Mouse (Mus musculus): ENCODE data around the gene Lrmda. TPM values are rescaled to one million over a fixed set of nuclear protein-coding genes. Genes with fewer than 3 reads are reported as not detected.
A peak's percentile ranks its signal among the peaks of the same experiment; 100 is the strongest.

Gene Lrmda
- total and polyA plus RNA-seq, 3 experiments, result 0.43 to 1.1 (median 1.0) TPM

DNA sequence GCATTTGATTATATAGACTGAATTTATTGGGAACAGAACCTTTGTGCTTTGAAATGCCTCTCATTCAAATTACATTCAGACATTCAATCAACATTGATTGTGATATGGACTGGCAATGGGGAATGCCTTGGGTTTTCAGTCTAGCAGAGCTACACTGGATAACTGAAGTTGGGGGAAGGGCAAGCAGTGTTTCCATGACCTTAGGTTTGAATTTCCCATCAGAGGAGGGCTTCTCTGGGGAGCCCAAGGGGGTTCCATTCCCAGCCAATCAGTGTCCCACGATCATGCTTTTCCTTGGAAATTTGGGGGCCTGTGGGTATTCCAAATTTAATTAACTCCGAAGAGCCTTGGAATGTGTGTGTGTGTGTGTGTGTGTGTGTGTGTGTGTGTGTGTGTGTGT, 888.5 kb downstream of the Lrmda start:
- no peak overlapping the region for H3K9ac ChIP-seq (ENCODE audit: low read depth, low read length)
- WGBS, result 78% methylated on average over 2 of the region's 2 CpGs
- peaks cover 2% of the 10 kb centered on the region; the same call in 1 of the 2 replicates for H3K4me1 ChIP-seq (ENCODE audit: control insufficient read depth, insufficient read depth, low read length)
- no peak overlapping the region for H3K27ac ChIP-seq
- intact Hi-C loops (cut with DNase I), result no loop called here
- TF ChIP-seq POLR2A (IDR thresholded peaks at IDR 0.05; ENCODE audit: insufficient read depth, low read depth, low read length) (no peak), EP300 (IDR thresholded peaks at IDR 0.05; ENCODE audit: insufficient read depth, low read depth, low read length) (no peak), CTCF (IDR thresholded peaks at IDR 0.05) (no peak)
- no peaks in the 10 kb centered on the region for H3K27me3 ChIP-seq (ENCODE audit: control insufficient read depth, insufficient read depth, low read length)
- no peaks in the 10 kb centered on the region for H3K79me2 ChIP-seq (replicated peaks; ENCODE audit: control insufficient read depth, insufficient read depth, low read length)
- DNase-seq, result no peak
- H3K36me3 ChIP-seq (ENCODE audit: control insufficient read depth, insufficient read depth, low read length), result no peaks in the 10 kb centered on the region
- no peak overlapping the region for H3K4me3 ChIP-seq

GRCm38 (mm10) chr14:22915463-22915862, 896.0 kb downstream of the Lrmda start:
- Histone ChIP-seq H3K4me3 (no peak overlapping the region), H3K9ac (ENCODE audit: low read depth, low read length) (no peak overlapping the region), H3K27me3 (ENCODE audit: control insufficient read depth, insufficient read depth, low read length) (no peaks in the 10 kb centered on the region), H3K79me2 (replicated peaks; ENCODE audit: control insufficient read depth, insufficient read depth, low read length) (no peaks in the 10 kb centered on the region), H3K36me3 (ENCODE audit: control insufficient read depth, insufficient read depth, low read length) (no peaks in the 10 kb centered on the region), H3K27ac (no peak overlapping the region), H3K4me1 (ENCODE audit: control insufficient read depth, insufficient read depth, low read length) (no peaks in the 10 kb centered on the region)
- WGBS, result 90% methylated on average over 3 of the region's 3 CpGs
- no peak for DNase-seq
- TF ChIP-seq POLR2A (IDR thresholded peaks at IDR 0.05; ENCODE audit: insufficient read depth, low read depth, low read length) (no peak), EP300 (IDR thresholded peaks at IDR 0.05; ENCODE audit: insufficient read depth, low read depth, low read length) (no peak), CTCF (IDR thresholded peaks at IDR 0.05) (no peak)
- intact Hi-C loops (cut with DNase I), result no loop called here

DNA sequence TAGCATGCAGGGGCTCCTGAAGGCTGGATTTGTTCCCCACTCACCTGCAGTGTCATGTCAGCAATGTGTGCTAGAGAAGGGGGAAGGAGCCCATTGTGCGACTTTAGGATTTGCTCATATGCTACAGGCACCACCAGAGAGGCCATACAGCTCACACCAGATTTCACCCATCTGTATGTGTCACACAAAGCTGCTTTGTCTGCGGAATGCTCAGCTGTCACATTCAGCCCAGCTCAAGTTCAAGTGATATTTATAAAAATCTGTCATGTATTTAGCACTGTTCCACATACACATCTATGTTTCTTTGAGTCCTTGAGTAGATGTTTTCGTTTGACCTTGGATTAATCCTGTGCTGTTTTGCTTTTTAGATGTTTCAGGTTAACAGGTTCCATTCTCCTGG, 899.0 kb downstream of the Lrmda start:
- H3K27me3 ChIP-seq (ENCODE audit: control insufficient read depth, insufficient read depth, low read length), result no peaks in the 10 kb centered on the region
- DNase-seq, result no peak
- H3K36me3 ChIP-seq (ENCODE audit: control insufficient read depth, insufficient read depth, low read length), result no peaks in the 10 kb centered on the region
- TF ChIP-seq CTCF (IDR thresholded peaks at IDR 0.05) (no peak), POLR2A (IDR thresholded peaks at IDR 0.05; ENCODE audit: insufficient read depth, low read depth, low read length) (no peak), EP300 (IDR thresholded peaks at IDR 0.05; ENCODE audit: insufficient read depth, low read depth, low read length) (no peak)
- no peaks in the 10 kb centered on the region for H3K79me2 ChIP-seq (replicated peaks; ENCODE audit: control insufficient read depth, insufficient read depth, low read length)
- intact Hi-C loops (cut with DNase I), result no loop called here
- no peak overlapping the region for H3K27ac ChIP-seq
- WGBS, result 79% methylated on average over 3 of the region's 3 CpGs
- H3K4me3 ChIP-seq, result no peak overlapping the region
- no peak overlapping the region for H3K9ac ChIP-seq (ENCODE audit: low read depth, low read length)
- no peaks in the 10 kb centered on the region for H3K4me1 ChIP-seq (ENCODE audit: control insufficient read depth, insufficient read depth, low read length)

DNA sequence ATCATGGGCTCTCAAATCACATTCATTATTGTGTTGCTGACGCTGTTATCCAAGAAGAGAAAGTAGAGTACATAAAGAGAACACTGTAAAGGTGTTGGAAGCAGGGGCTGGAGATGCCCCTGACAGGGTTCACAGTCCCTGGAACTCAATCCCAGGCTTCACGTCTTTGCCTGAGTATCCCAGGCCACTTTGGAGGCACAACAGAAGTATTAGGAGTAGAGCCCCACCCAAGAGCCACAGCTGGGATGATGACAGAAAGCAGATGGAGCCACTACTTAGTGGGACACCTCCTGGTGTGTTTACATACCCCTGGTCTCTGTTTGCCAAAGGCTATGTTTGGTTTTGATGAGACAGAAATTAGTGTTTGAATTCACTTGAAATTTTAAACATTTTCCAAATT, 899.4 kb downstream of the Lrmda start:
- intact Hi-C loops (cut with DNase I), result no loop called here
- no peaks in the 10 kb centered on the region for H3K36me3 ChIP-seq (ENCODE audit: control insufficient read depth, insufficient read depth, low read length)
- no peak overlapping the region for H3K27ac ChIP-seq
- DNase-seq, result no peak
- H3K79me2 ChIP-seq (replicated peaks; ENCODE audit: control insufficient read depth, insufficient read depth, low read length), result no peaks in the 10 kb centered on the region
- no peaks in the 10 kb centered on the region for H3K27me3 ChIP-seq (ENCODE audit: control insufficient read depth, insufficient read depth, low read length)
- no peaks in the 10 kb centered on the region for H3K4me1 ChIP-seq (ENCODE audit: control insufficient read depth, insufficient read depth, low read length)
- H3K4me3 ChIP-seq, result no peak overlapping the region
- WGBS, result 59% methylated on average over 2 of the region's 2 CpGs
- no peak for TF ChIP-seq EP300 (IDR thresholded peaks at IDR 0.05; ENCODE audit: insufficient read depth, low read depth, low read length)
- TF ChIP-seq POLR2A (IDR thresholded peaks at IDR 0.05; ENCODE audit: insufficient read depth, low read depth, low read length), result no peak
- no peak for TF ChIP-seq CTCF (IDR thresholded peaks at IDR 0.05)
- H3K9ac ChIP-seq (ENCODE audit: low read depth, low read length), result no peak overlapping the region

- intact Hi-C loops (cut with DNase I), result no loop called here
- TF ChIP-seq CTCF (IDR thresholded peaks at IDR 0.05) (no peak), POLR2A (IDR thresholded peaks at IDR 0.05; ENCODE audit: insufficient read depth, low read depth, low read length) (no peak), EP300 (IDR thresholded peaks at IDR 0.05; ENCODE audit: insufficient read depth, low read depth, low read length) (no peak)
- Histone ChIP-seq H3K27ac (no peak overlapping the region), H3K27me3 (ENCODE audit: control insufficient read depth, insufficient read depth, low read length) (no peaks in the 10 kb centered on the region), H3K9ac (ENCODE audit: low read depth, low read length) (no peak overlapping the region), H3K4me1 (ENCODE audit: control insufficient read depth, insufficient read depth, low read length) (no peaks in the 10 kb centered on the region), H3K79me2 (replicated peaks; ENCODE audit: control insufficient read depth, insufficient read depth, low read length) (no peaks in the 10 kb centered on the region), H3K36me3 (ENCODE audit: control insufficient read depth, insufficient read depth, low read length) (no peaks in the 10 kb centered on the region), H3K4me3 (no peak overlapping the region)
- DNase-seq, result no peak
Observed at GRCm38 (mm10) chr14:22921152-22921551, 901.6 kb downstream of the Lrmda start.

GRCm38 (mm10) chr14:22921796-22922195, 902.3 kb downstream of the Lrmda start:
- intact Hi-C loops (cut with DNase I), result no loop called here
- Histone ChIP-seq H3K79me2 (replicated peaks; ENCODE audit: control insufficient read depth, insufficient read depth, low read length) (no peaks in the 10 kb centered on the region), H3K4me3 (no peak overlapping the region), H3K27ac (no peak overlapping the region), H3K4me1 (ENCODE audit: control insufficient read depth, insufficient read depth, low read length) (no peaks in the 10 kb centered on the region), H3K27me3 (ENCODE audit: control insufficient read depth, insufficient read depth, low read length) (no peaks in the 10 kb centered on the region), H3K36me3 (ENCODE audit: control insufficient read depth, insufficient read depth, low read length) (no peaks in the 10 kb centered on the region), H3K9ac (ENCODE audit: low read depth, low read length) (no peak overlapping the region)
- DNase-seq, result peak in 1 of 2 experiments; percentile 24
- WGBS, result 80% methylated on average over 2 of the region's 2 CpGs
- TF ChIP-seq EP300 (IDR thresholded peaks at IDR 0.05; ENCODE audit: insufficient read depth, low read depth, low read length) (no peak), CTCF (IDR thresholded peaks at IDR 0.05) (no peak), POLR2A (IDR thresholded peaks at IDR 0.05; ENCODE audit: insufficient read depth, low read depth, low read length) (no peak)

Data from heart, adult 2 months (tissue).